Mouse (Mus musculus) ovary, postnatal 10 days (tissue): Measurements from ENCODE around the gene Ccdc61.

Experiments
- DNase-seq: peaks from one replicate; pipeline ENCODE4 v3.0.0; 2022; ENCODE audit warnings: low spot score

The Ccdc61 gene

GRCm38 (mm10) chr7:18858310-18858916, 51.8 kb downstream of the Ccdc61 start:
- DNase-seq = no peak

DNA sequence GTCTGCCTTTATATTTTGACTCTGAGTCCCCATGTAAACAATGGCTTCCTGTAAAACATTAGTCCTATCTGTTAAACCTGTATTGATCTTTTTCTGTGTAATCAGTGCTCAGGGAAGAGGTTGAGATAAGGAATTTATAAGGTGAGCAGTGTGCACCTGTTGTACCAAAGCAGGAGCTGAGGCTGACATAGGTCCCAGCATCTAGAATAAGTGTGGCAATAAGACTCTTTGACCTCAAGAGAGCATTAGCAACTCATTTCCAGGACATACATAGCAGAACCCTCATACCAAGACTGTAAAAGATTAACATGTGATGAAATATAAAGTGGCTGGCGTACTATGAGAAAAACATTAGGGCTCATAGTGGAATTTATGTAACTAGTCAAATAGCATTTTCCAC, 61.8 kb downstream of the Ccdc61 start:
- DNase-seq = no peak

DNA sequence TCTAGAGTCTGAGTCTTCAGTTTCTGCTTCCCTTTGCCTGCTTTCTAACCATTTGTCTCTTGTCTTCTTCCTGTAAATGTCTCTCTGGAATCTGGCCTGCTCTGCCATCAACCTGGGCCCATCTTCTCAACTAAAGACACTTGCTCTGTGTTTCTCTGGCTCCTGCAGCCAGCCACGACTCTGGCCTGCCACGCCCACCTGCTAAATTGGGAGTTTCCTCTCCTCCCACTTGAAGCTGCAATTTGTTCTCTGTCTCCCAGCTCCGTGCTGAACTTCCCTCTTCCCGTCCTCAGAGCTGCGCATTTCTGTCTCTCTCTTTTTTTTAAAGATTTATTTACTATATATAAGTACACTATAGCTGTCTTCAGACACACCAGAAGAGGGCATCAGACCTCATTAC, 65.4 kb downstream of the Ccdc61 start:
- DNase-seq = no peak

DNA sequence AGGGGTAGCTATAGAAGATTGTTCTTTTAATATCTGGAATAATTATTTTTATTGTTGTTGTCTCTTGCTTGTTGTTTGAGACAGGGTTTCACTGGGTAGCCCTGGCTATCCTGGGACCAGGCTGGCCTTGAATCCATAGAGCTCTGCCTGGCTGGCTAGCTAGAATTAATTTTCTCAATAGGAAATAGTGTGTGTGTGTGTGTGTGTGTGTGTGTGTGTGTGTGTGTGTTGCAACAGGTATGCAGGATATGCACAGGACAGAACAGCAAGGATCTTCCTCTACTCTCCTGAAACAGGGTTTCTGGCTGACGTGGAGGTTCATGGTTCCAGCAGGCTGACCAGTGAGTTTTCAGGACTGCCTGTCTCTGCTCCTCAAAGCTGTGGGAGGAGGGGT, 69.0 kb downstream of the Ccdc61 start:
- DNase-seq = no peak
